Mouse (Mus musculus): ENCODE results near the gene Usp40. TPM values are rescaled to one million over a fixed set of nuclear protein-coding genes. Genes with fewer than 3 reads are reported as not detected.

The Usp40 gene
- total RNA-seq, 2 experiments from 2014 or later, result 7.0 to 12.8 TPM

DNA sequence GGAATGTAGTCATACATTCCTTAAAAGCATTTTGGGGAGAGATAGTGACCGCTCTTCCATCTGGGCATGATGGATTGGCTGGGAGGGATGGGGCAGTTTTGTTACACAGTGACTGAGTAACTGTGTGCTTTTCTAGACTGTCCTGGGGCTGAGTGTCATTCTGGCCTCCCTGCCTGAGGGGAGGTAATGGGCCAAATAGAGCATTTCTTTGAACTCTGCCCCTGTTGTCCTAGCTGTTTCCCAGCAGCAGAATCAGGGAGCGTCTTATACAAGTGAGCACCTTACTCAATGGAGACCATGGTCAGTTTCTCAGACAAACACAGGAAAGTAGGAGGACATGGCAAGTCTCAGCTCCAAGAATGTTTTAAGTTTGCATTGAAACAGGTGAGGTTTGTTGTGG lies 111.4 kb downstream of the Usp40 start:
- ATAC-seq (ENCODE audit: poor library complexity, severe bottlenecking), result no peak

Other genes starting within 250 kb of the Usp40 start
- gene Sag, start 204.9 kb downstream of the Usp40 start, total RNA-seq (2015), result 0.46 and 0.85 TPM in 2 replicates
- gene Sag, start 204.9 kb downstream of the Usp40 start, total RNA-seq (2017), result 1.3 and 1.5 TPM in 2 replicates
- 52.2 and 73.5 TPM in 2 replicates for gene Dgkd, start 155.3 kb downstream of the Usp40 start, total RNA-seq (2015)
- gene Dgkd, start 155.3 kb downstream of the Usp40 start, total RNA-seq (2017), result 59.7 and 63.8 TPM in 2 replicates
- gene Ugt1a10, start 46.8 kb upstream of the Usp40 start, total RNA-seq (2015), result not detected in 2 replicates
- gene Ugt1a10, start 46.8 kb upstream of the Usp40 start, total RNA-seq (2017), result not detected in 2 replicates
- not detected in 2 replicates for gene Ugt1a9, start 62.2 kb upstream of the Usp40 start, total RNA-seq (2015)
- gene Ugt1a9, start 62.2 kb upstream of the Usp40 start, total RNA-seq (2017), result not detected in 2 replicates
- gene Ugt1a8, start 79.3 kb upstream of the Usp40 start, total RNA-seq (2015), result not detected in 2 replicates
- not detected in 2 replicates for gene Ugt1a8, start 79.3 kb upstream of the Usp40 start, total RNA-seq (2017)
- gene Ugt1a7c, start 86.5 kb upstream of the Usp40 start, total RNA-seq (2015), result 120 and 121 TPM in 2 replicates
- gene Ugt1a7c, start 86.5 kb upstream of the Usp40 start, total RNA-seq (2017), result 178 and 196 TPM in 2 replicates
- gene Ugt1a6b, start 94.7 kb upstream of the Usp40 start, total RNA-seq (2015), result 3.7 and 6.3 TPM in 2 replicates
- 4.6 and 6.1 TPM in 2 replicates for gene Ugt1a6b, start 94.7 kb upstream of the Usp40 start, total RNA-seq (2017)
- 7.2 and 7.6 TPM in 2 replicates for gene Ugt1a6a, start 126.3 kb upstream of the Usp40 start, total RNA-seq (2015)
- gene Ugt1a6a, start 126.3 kb upstream of the Usp40 start, total RNA-seq (2017), result 4.6 and 6.5 TPM in 2 replicates
- gene Ugt1a5, start 157.5 kb upstream of the Usp40 start, total RNA-seq (2015), result 4.3 and 6.1 TPM in 2 replicates
- gene Ugt1a5, start 157.5 kb upstream of the Usp40 start, total RNA-seq (2017), result 0.28 and 0.84 TPM in 2 replicates
- 2.5 and 4.1 TPM in 2 replicates for gene Ugt1a2, start 192.1 kb upstream of the Usp40 start, total RNA-seq (2015)
- 0.12 and 1.2 TPM in 2 replicates for gene Ugt1a2, start 192.1 kb upstream of the Usp40 start, total RNA-seq (2017)
- gene Dnajb3, start 197.2 kb upstream of the Usp40 start, total RNA-seq (2015), result 0.66 TPM in 1 of 2 replicates, not detected in the other
- gene Dnajb3, start 197.2 kb upstream of the Usp40 start, total RNA-seq (2017), result not detected in 2 replicates
- gene Ugt1a1, start 203.4 kb upstream of the Usp40 start, total RNA-seq (2015), result 0.29 and 1.1 TPM in 2 replicates
- 0.37 TPM in 1 of 2 replicates, not detected in the other for gene Ugt1a1, start 203.4 kb upstream of the Usp40 start, total RNA-seq (2017)
- gene Mroh2a, start 218.4 kb upstream of the Usp40 start, total RNA-seq (2015), result 0.47 and 1.2 TPM in 2 replicates
- gene Mroh2a, start 218.4 kb upstream of the Usp40 start, total RNA-seq (2017), result 0.28 and 0.37 TPM in 2 replicates

Measured in megakaryocyte, adult 5-6 weeks (primary cell).